8 mouse cellular contexts compared by ENCODE assay signal in the genomic region with DNA sequence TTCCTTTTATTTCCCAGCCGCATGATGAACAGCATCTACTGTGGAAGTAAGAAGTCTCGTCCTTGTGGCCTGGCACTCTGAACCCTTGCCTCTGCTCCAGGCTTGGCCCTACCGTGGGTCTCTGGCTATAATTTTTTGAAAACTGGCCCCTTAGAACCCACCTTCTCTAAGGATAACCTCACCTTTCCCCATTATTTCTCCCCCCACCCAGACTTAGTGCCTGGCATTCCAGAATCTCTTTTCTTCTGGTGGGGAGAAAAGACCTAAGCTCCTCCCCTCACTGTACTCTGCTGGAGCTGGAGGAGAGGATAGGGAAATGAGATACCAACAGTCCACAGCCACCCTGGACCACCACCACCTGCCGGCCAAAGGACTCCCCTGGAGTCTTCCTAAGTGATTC. TPM values are rescaled to one million over a fixed set of nuclear protein-coding genes. Genes with fewer than 3 reads are reported as not detected.
A peak's percentile ranks its signal among the peaks of the same experiment; 100 is the strongest.
DNase-seq lines count a peak whose midpoint lies in the region; ATAC-seq and TF ChIP-seq lines count a peak whose summit lies in the region.

No protein-coding gene starts in this region.

- no peaks in the 10 kb centered on the region for H3K9me3 ChIP-seq in megakaryocyte, embryonic 14.5 days
- H3K9me3 ChIP-seq in limb, embryonic 11.5 days (ENCODE audit: control insufficient read depth, low read length): no peaks in the 10 kb centered on the region

- peak overlapping the region; percentile 66 for H3K9ac ChIP-seq in limb, embryonic 11.5 days (ENCODE audit: low read length)

- TF ChIP-seq POLR2A in small intestine, adult 2 months (IDR thresholded peaks at IDR 0.05; ENCODE audit: low read depth, low read length): no peak

- H3K4me1 ChIP-seq in megakaryocyte, embryonic 14.5 days: peaks cover 63% of the 10 kb centered on the region
- peaks cover 12% of the 10 kb centered on the region; the same call in 1 of the 2 replicates for H3K4me1 ChIP-seq in limb, embryonic 11.5 days (ENCODE audit: control insufficient read depth, insufficient read depth, low read length)
- peaks cover 17% of the 10 kb centered on the region for H3K4me1 ChIP-seq in small intestine, adult 2 months (ENCODE audit: control insufficient read depth, insufficient read depth, insufficient read length, low read length)

- 10% methylated on average over 4 of the region's 4 CpGs for WGBS in limb, embryonic 11.5 days
- WGBS in small intestine, adult 2 months: 42% methylated on average over 4 of the region's 4 CpGs

- peak overlapping the region; percentile 95 for H3K4me3 ChIP-seq in megakaryocyte, embryonic 14.5 days (replicated peaks)
- H3K4me3 ChIP-seq in limb, embryonic 11.5 days (ENCODE audit: low read depth, low read length): peak overlapping the region; percentile 48
- H3K4me3 ChIP-seq in small intestine, adult 2 months (ENCODE audit: low read depth, low read length): peak overlapping the region; percentile 71

- ATAC-seq in megakaryocyte, adult 5-6 weeks (ENCODE audit: poor library complexity, severe bottlenecking): no peak
- ATAC-seq in limb, embryonic 11.5 days (ENCODE audit: insufficient number of reproducible peaks, low FRiP score, low TSS enrichment, low read depth): no peak

- peak; percentile 65 for DNase-seq in cerebellum, adult 9-11 months
- DNase-seq in cerebellum, postnatal 4 days (ENCODE audit: low spot score in 2 of 2): no peak
- DNase-seq in limb, embryonic 11.5 days (ENCODE audit: low spot score): no peak
- DNase-seq in layer of hippocampus, adult 18-20 months (ENCODE audit: low spot score in 2 of 2): no peak
- no peak for DNase-seq in ovary, adult 18-20 months (ENCODE audit: low spot score)

- peak overlapping the region; percentile 68 for H3K4me2 ChIP-seq in limb, embryonic 11.5 days (ENCODE audit: low read depth, severe bottlenecking)

- H3K36me3 ChIP-seq in megakaryocyte, embryonic 14.5 days (replicated peaks; ENCODE audit: low read length): peaks cover 28% of the 10 kb centered on the region
- H3K36me3 ChIP-seq in limb, embryonic 11.5 days (ENCODE audit: control insufficient read depth, insufficient read depth, low read length): no peaks in the 10 kb centered on the region
- H3K36me3 ChIP-seq in small intestine, adult 2 months (ENCODE audit: control insufficient read depth, insufficient read depth, low read length): 0 out of 2 replicates have a peak, but pooled peaks cover 2% of the 10 kb centered on the region

- no peak for TF ChIP-seq CTCF in small intestine, adult 2 months (IDR thresholded peaks at IDR 0.05; ENCODE audit: extremely low read depth, insufficient read length, insufficient replicate concordance, low read depth, low read length)

- H3K27me3 ChIP-seq in megakaryocyte, embryonic 14.5 days (replicated peaks): peaks cover 41% of the 10 kb centered on the region
- peaks cover 26% of the 10 kb centered on the region for H3K27me3 ChIP-seq in limb, embryonic 11.5 days (ENCODE audit: control insufficient read depth, insufficient read depth, low read length)
- H3K27me3 ChIP-seq in small intestine, adult 2 months (ENCODE audit: control insufficient read depth, insufficient read depth, low read length): peaks cover 6% of the 10 kb centered on the region

- no peak overlapping the region for H3K27ac ChIP-seq in limb, embryonic 11.5 days (replicated peaks; ENCODE audit: low read depth, low read length)
- H3K27ac ChIP-seq in small intestine, adult 2 months (ENCODE audit: insufficient read depth, low read depth, low read length): peak overlapping the region; percentile 28; the same call in 1 of the 2 replicates

RNA-seq across cellular contexts. Expression of gene Selenom, which starts 0.7 kb away (rescaled TPM):
- polyA plus RNA-seq in megakaryocyte, embryonic 14.5 days (2012; ENCODE audit: insufficient read depth, low replicate concordance): 262 and 336 TPM in 2 replicates
- 9.8 and 11.8 TPM in 2 replicates for total RNA-seq in megakaryocyte, adult 5-6 weeks (2015)
- 2.4 and 7.6 TPM in 2 replicates for total RNA-seq in megakaryocyte, adult 5-6 weeks (2017)
- polyA plus RNA-seq in limb, embryonic 11.5 days (2014; fragmentation: Nextera tagmentation; extraction: Ambion mirVana): 53.0 and 54.6 TPM in 2 replicates
- 107 and 174 TPM in 2 replicates for polyA plus RNA-seq in small intestine, adult 2 months (2012; rRNA removed)
- 100 to 1,000 TPM; 194 to 199 TPM for total RNA-seq in layer of hippocampus, adult 18-20 months (2021)

RNA-seq across cellular contexts. Expression of gene Inpp5j, which starts 10.6 kb away (rescaled TPM):
- polyA plus RNA-seq in megakaryocyte, embryonic 14.5 days (2012; ENCODE audit: insufficient read depth, low replicate concordance): 4.1 and 7.0 TPM in 2 replicates
- 4.8 and 5.7 TPM in 2 replicates for total RNA-seq in megakaryocyte, adult 5-6 weeks (2015)
- total RNA-seq in megakaryocyte, adult 5-6 weeks (2017): 2.0 and 2.8 TPM in 2 replicates
- polyA plus RNA-seq in limb, embryonic 11.5 days (2014; fragmentation: Nextera tagmentation; extraction: Ambion mirVana): 0.08 TPM in 1 of 2 replicates, not detected in the other
- polyA plus RNA-seq in small intestine, adult 2 months (2012; rRNA removed): 12.9 and 22.5 TPM in 2 replicates
- 10 to 100 TPM; 79.2 to 82.5 TPM for total RNA-seq in layer of hippocampus, adult 18-20 months (2021)

RNA-seq across cellular contexts. Expression of gene Smtn, which starts 25.2 kb away (rescaled TPM):
- 117 and 173 TPM in 2 replicates for polyA plus RNA-seq in megakaryocyte, embryonic 14.5 days (2012; ENCODE audit: insufficient read depth, low replicate concordance)
- 12.2 and 12.5 TPM in 2 replicates for total RNA-seq in megakaryocyte, adult 5-6 weeks (2015)
- 5.1 and 8.8 TPM in 2 replicates for total RNA-seq in megakaryocyte, adult 5-6 weeks (2017)
- 38.8 TPM in 2 replicates for polyA plus RNA-seq in limb, embryonic 11.5 days (2014; fragmentation: Nextera tagmentation; extraction: Ambion mirVana)
- 46.4 and 54.0 TPM in 2 replicates for polyA plus RNA-seq in small intestine, adult 2 months (2012; rRNA removed)
- 1 to 10 TPM; 7.7 to 8.2 TPM for total RNA-seq in layer of hippocampus, adult 18-20 months (2021)

RNA-seq across cellular contexts. Expression of gene Pla2g3, which starts 27.1 kb away (rescaled TPM):
- polyA plus RNA-seq in megakaryocyte, embryonic 14.5 days (2012; ENCODE audit: insufficient read depth, low replicate concordance): 0.11 TPM in 1 of 2 replicates, not detected in the other
- total RNA-seq in megakaryocyte, adult 5-6 weeks (2015): 0.71 and 0.75 TPM in 2 replicates
- 0.81 and 0.88 TPM in 2 replicates for total RNA-seq in megakaryocyte, adult 5-6 weeks (2017)
- polyA plus RNA-seq in limb, embryonic 11.5 days (2014; fragmentation: Nextera tagmentation; extraction: Ambion mirVana): 0.75 and 0.76 TPM in 2 replicates
- polyA plus RNA-seq in small intestine, adult 2 months (2012; rRNA removed): 0.18 and 0.48 TPM in 2 replicates
- total RNA-seq in layer of hippocampus, adult 18-20 months (2021): 1 to 10 TPM; 2.3 to 2.9 TPM
